Mouse (Mus musculus): Measurements from ENCODE around the gene Kcnip4. TPM values are rescaled to one million over a fixed set of nuclear protein-coding genes. Genes with fewer than 3 reads are reported as not detected.

Gene Kcnip4
- polyA plus RNA-seq, 1 experiment: not detected

GRCm38 (mm10) chr5:48718166-48718565 lies 806.5 kb downstream of the Kcnip4 start:
- TF ChIP-seq CTCF (IDR thresholded peaks at IDR 0.05; ENCODE audit: extremely low read depth, insufficient read depth, insufficient read length, insufficient replicate concordance) (no peak), POLR2A (IDR thresholded peaks at IDR 0.05; ENCODE audit: low read depth, low read length) (no peak)
- no peak for DNase-seq (ENCODE audit: low read depth in 1 of 2, low spot score in 2 of 2)
- H3K36me3 ChIP-seq (ENCODE audit: control insufficient read depth, insufficient read depth, low read length): no peaks in the 10 kb centered on the region
- H3K27me3 ChIP-seq (ENCODE audit: control insufficient read depth, insufficient read depth, low read length): no peaks in the 10 kb centered on the region
- no peak overlapping the region for H3K4me3 ChIP-seq (ENCODE audit: extremely low read depth, insufficient read depth, insufficient read length)
- H3K27ac ChIP-seq (ENCODE audit: insufficient read depth, low read length): no peak overlapping the region
- H3K4me1 ChIP-seq (ENCODE audit: control insufficient read depth, insufficient read depth, insufficient read length): no peaks in the 10 kb centered on the region

- Histone ChIP-seq H3K4me3 (ENCODE audit: extremely low read depth, insufficient read depth, insufficient read length) (no peak overlapping the region), H3K36me3 (ENCODE audit: control insufficient read depth, insufficient read depth, low read length) (no peaks in the 10 kb centered on the region), H3K27ac (ENCODE audit: insufficient read depth, low read length) (no peak overlapping the region), H3K27me3 (ENCODE audit: control insufficient read depth, insufficient read depth, low read length) (no peaks in the 10 kb centered on the region), H3K4me1 (ENCODE audit: control insufficient read depth, insufficient read depth, insufficient read length) (no peaks in the 10 kb centered on the region)
- TF ChIP-seq POLR2A (IDR thresholded peaks at IDR 0.05; ENCODE audit: low read depth, low read length) (no peak), CTCF (IDR thresholded peaks at IDR 0.05; ENCODE audit: extremely low read depth, insufficient read depth, insufficient read length, insufficient replicate concordance) (no peak)
- 86% methylated on average over 3 of the region's 3 CpGs for WGBS
- no peak for DNase-seq (ENCODE audit: low read depth in 1 of 2, low spot score in 2 of 2)
Observed at GRCm38 (mm10) chr5:48705997-48706396, 818.7 kb downstream of the Kcnip4 start.

DNA sequence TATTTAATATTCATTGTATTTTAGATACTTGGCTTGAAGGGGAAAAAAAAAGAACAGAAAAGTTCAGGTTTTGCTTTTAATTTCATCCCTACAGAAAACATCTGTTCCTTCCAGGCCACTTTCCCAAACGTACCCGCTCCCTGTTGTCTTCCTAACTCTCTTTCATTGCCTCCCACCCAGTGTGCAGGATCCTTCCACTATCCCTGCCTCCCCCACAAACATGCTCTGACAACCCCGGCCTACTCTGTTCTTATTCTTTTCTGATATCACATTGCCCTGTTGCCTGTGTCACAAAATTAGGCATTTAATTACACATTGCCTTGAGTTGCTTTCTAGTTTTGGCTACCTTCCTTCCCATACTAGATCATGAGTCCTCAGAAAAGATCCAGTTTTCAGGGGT lies 837.6 kb downstream of the Kcnip4 start:
- Histone ChIP-seq H3K27ac (ENCODE audit: insufficient read depth, low read length) (no peak overlapping the region), H3K36me3 (ENCODE audit: control insufficient read depth, insufficient read depth, low read length) (no peaks in the 10 kb centered on the region), H3K4me1 (ENCODE audit: control insufficient read depth, insufficient read depth, insufficient read length) (no peaks in the 10 kb centered on the region), H3K4me3 (ENCODE audit: extremely low read depth, insufficient read depth, insufficient read length) (no peak overlapping the region), H3K27me3 (ENCODE audit: control insufficient read depth, insufficient read depth, low read length) (no peaks in the 10 kb centered on the region)
- DNase-seq (ENCODE audit: low read depth in 1 of 2, low spot score in 2 of 2): no peak
- 87% methylated on average over 3 of the region's 3 CpGs for WGBS
- TF ChIP-seq POLR2A (IDR thresholded peaks at IDR 0.05; ENCODE audit: low read depth, low read length) (no peak), CTCF (IDR thresholded peaks at IDR 0.05; ENCODE audit: extremely low read depth, insufficient read depth, insufficient read length, insufficient replicate concordance) (no peak)

GRCm38 (mm10) chr5:48679733-48680595 lies 844.7 kb downstream of the Kcnip4 start:
- H3K4me1 ChIP-seq (ENCODE audit: control insufficient read depth, insufficient read depth, insufficient read length): no peaks in the 10 kb centered on the region
- H3K27ac ChIP-seq (ENCODE audit: insufficient read depth, low read length): no peak overlapping the region
- 73% methylated on average over 8 of the region's 8 CpGs for whole genome bisulfite sequencing
- TF ChIP-seq CTCF (IDR thresholded peaks at IDR 0.05; ENCODE audit: extremely low read depth, insufficient read depth, insufficient read length, insufficient replicate concordance) (no peak), POLR2A (IDR thresholded peaks at IDR 0.05; ENCODE audit: low read depth, low read length) (no peak)
- no peaks in the 10 kb centered on the region for H3K27me3 ChIP-seq (ENCODE audit: control insufficient read depth, insufficient read depth, low read length)
- H3K36me3 ChIP-seq (ENCODE audit: control insufficient read depth, insufficient read depth, low read length): no peaks in the 10 kb centered on the region
- no peak for DNase-seq (ENCODE audit: low read depth in 1 of 2, low spot score in 2 of 2)
- no peak overlapping the region for H3K4me3 ChIP-seq (ENCODE audit: extremely low read depth, insufficient read depth, insufficient read length)

- H3K27ac ChIP-seq (ENCODE audit: insufficient read depth, low read length): no peak overlapping the region
- 89% methylated on average over 3 of the region's 3 CpGs for WGBS
Observed at GRCm38 (mm10) chr5:48662504-48662903, 862.2 kb downstream of the Kcnip4 start.

DNA sequence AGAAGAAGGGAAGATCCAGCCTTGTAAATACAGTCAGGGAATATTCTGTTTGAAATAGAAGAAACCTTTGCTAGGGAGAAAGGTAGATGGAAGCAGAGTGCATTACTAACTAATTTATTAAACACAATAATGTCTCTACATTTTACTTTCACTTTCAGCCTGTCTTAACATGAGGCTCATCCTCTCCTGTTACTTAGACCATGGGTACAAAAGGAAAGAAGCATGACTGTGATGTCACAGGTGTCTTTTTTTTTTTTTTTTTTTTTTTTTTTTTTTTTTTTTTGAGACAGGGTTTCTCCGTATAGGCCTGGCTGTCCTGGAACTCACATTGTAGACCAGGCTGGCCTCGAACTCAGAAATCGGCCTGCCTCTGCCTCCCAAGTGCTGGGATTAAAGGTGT lies 864.7 kb downstream of the Kcnip4 start:
- Histone ChIP-seq H3K27me3 (ENCODE audit: control insufficient read depth, insufficient read depth, low read length) (no peaks in the 10 kb centered on the region), H3K27ac (ENCODE audit: insufficient read depth, low read length) (no peak overlapping the region), H3K4me1 (ENCODE audit: control insufficient read depth, insufficient read depth, insufficient read length) (no peaks in the 10 kb centered on the region), H3K4me3 (ENCODE audit: extremely low read depth, insufficient read depth, insufficient read length) (no peak overlapping the region), H3K36me3 (ENCODE audit: control insufficient read depth, insufficient read depth, low read length) (no peaks in the 10 kb centered on the region)
- 89% methylated on average over 3 of the region's 3 CpGs for WGBS
- no peak for DNase-seq (ENCODE audit: low read depth in 1 of 2, low spot score in 2 of 2)
- no peak for TF ChIP-seq POLR2A (IDR thresholded peaks at IDR 0.05; ENCODE audit: low read depth, low read length)
- no peak for TF ChIP-seq CTCF (IDR thresholded peaks at IDR 0.05; ENCODE audit: extremely low read depth, insufficient read depth, insufficient read length, insufficient replicate concordance)

More at GRCm38 (mm10) chr5:48662504-48662903, 862.2 kb downstream of the Kcnip4 start:
- no peak overlapping the region for H3K4me3 ChIP-seq (ENCODE audit: extremely low read depth, insufficient read depth, insufficient read length)
- H3K36me3 ChIP-seq (ENCODE audit: control insufficient read depth, insufficient read depth, low read length): no peaks in the 10 kb centered on the region
- no peak for DNase-seq (ENCODE audit: low read depth in 1 of 2, low spot score in 2 of 2)
- H3K27me3 ChIP-seq (ENCODE audit: control insufficient read depth, insufficient read depth, low read length): no peaks in the 10 kb centered on the region
- no peaks in the 10 kb centered on the region for H3K4me1 ChIP-seq (ENCODE audit: control insufficient read depth, insufficient read depth, insufficient read length)
- TF ChIP-seq CTCF (IDR thresholded peaks at IDR 0.05; ENCODE audit: extremely low read depth, insufficient read depth, insufficient read length, insufficient replicate concordance) (no peak), POLR2A (IDR thresholded peaks at IDR 0.05; ENCODE audit: low read depth, low read length) (no peak)

GRCm38 (mm10) chr5:48650496-48650895 lies 874.2 kb downstream of the Kcnip4 start:
- WGBS: 64% methylated on average over 4 of the region's 4 CpGs
- H3K4me1 ChIP-seq (ENCODE audit: control insufficient read depth, insufficient read depth, insufficient read length): no peaks in the 10 kb centered on the region
- no peak for TF ChIP-seq POLR2A (IDR thresholded peaks at IDR 0.05; ENCODE audit: low read depth, low read length)
- no peak for TF ChIP-seq CTCF (IDR thresholded peaks at IDR 0.05; ENCODE audit: extremely low read depth, insufficient read depth, insufficient read length, insufficient replicate concordance)
- no peak overlapping the region for H3K4me3 ChIP-seq (ENCODE audit: extremely low read depth, insufficient read depth, insufficient read length)
- H3K27ac ChIP-seq (ENCODE audit: insufficient read depth, low read length): no peak overlapping the region
- H3K36me3 ChIP-seq (ENCODE audit: control insufficient read depth, insufficient read depth, low read length): no peaks in the 10 kb centered on the region
- no peak for DNase-seq (ENCODE audit: low read depth in 1 of 2, low spot score in 2 of 2)
- H3K27me3 ChIP-seq (ENCODE audit: control insufficient read depth, insufficient read depth, low read length): no peaks in the 10 kb centered on the region
